Comparison of ENCODE assay signal across 8 mouse cellular contexts in the genomic region with DNA sequence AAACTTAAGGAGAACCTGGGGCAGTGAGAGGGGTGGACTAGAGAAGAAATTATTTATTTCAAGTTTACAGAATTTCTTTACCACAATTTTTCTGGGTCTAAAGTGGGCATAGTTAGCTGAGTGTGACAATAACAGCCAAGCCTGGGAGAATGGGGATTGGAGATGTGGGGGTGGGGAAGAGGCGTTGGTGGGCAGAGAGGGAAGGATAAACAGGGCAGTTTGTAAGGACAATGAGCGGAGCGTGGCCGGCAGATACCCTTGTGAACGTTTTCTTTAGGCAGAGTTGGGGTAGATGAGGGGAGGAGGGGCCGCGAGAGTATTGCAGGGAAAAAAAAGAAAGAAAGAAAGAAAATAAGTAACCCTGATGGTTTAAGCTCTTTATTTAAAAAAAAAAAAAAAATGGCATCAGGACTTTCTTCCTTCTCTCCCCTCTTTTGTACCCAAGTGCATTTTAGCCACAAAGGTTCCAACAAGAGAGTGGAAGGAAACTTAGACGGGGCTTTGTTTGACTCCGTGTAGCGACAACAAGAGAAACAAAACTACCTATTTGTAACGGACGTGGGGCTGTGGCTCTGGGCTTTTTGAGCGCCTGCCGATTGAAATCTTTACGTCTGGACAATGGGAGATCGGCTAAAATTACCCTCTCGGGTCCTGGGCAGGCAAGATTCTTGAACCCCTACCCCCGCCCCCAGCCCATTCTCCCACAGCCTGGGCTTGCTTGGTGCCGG. TPM values are rescaled to one million over a fixed set of nuclear protein-coding genes. Genes with fewer than 3 reads are reported as not detected.
DNase-seq lines count a peak whose midpoint lies in the region; ATAC-seq lines count a peak whose summit lies in the region.

No protein-coding gene starts in this region.

- H3K4me3 ChIP-seq in lung, embryonic 15.5 days = peak overlapping the region; percentile 41
- peak overlapping the region; percentile 79 for H3K4me3 ChIP-seq in forebrain, embryonic 10.5 days
- no peak overlapping the region for H3K4me3 ChIP-seq in limb, embryonic 11.5 days (ENCODE audit: low read depth, low read length)
- peak overlapping the region; percentile 47 for H3K4me3 ChIP-seq in stomach, embryonic 14.5 days (ENCODE audit: low read depth, low read length)

- no peak for DNase-seq in lung, postnatal 10 days
- peak; percentile 75 for DNase-seq in forebrain, embryonic 10.5 days (ENCODE audit: extremely low spot score, low spot score)
- peak; percentile 33 for DNase-seq in limb, embryonic 11.5 days (ENCODE audit: low spot score)
- DNase-seq in adrenal gland, adult 2 months = no peak
- no peak for DNase-seq in kidney, postnatal 36 days

- peak overlapping the region; percentile 60 for H3K4me2 ChIP-seq in lung, embryonic 15.5 days
- 0 out of 2 replicates have a peak overlapping the region, but pooled peaks have one; percentile 12 for H3K4me2 ChIP-seq in limb, embryonic 11.5 days (ENCODE audit: low read depth, severe bottlenecking)
- peak overlapping the region; percentile 43 for H3K4me2 ChIP-seq in stomach, embryonic 14.5 days (replicated peaks; ENCODE audit: low read depth, low read length)

- no peaks in the 10 kb centered on the region for H3K9me3 ChIP-seq in lung, embryonic 15.5 days
- H3K9me3 ChIP-seq in forebrain, embryonic 10.5 days = no peaks in the 10 kb centered on the region
- no peaks in the 10 kb centered on the region for H3K9me3 ChIP-seq in limb, embryonic 11.5 days (ENCODE audit: control insufficient read depth, low read length)
- no peaks in the 10 kb centered on the region for H3K9me3 ChIP-seq in stomach, embryonic 14.5 days (ENCODE audit: control insufficient read depth, low read depth, low read length)

- no peak for ATAC-seq in lung, embryonic 15.5 days (ENCODE audit: borderline replicate concordance, extremely low read depth, low FRiP score, low TSS enrichment)
- no peak for ATAC-seq in limb, embryonic 11.5 days (ENCODE audit: insufficient number of reproducible peaks, low FRiP score, low TSS enrichment, low read depth)
- ATAC-seq in stomach, embryonic 14.5 days (ENCODE audit: insufficient number of reproducible peaks, insufficient read depth, low FRiP score, low read depth) = no peak
- no peak for ATAC-seq in megakaryocyte-erythroid progenitor cell, adult 5-6 weeks (replicated peaks; ENCODE audit: low FRiP score, low TSS enrichment, poor library complexity, severe bottlenecking)

- peaks cover 29% of the 10 kb centered on the region for H3K4me1 ChIP-seq in lung, embryonic 15.5 days
- peaks cover 64% of the 10 kb centered on the region for H3K4me1 ChIP-seq in forebrain, embryonic 10.5 days
- peaks cover 11% of the 10 kb centered on the region for H3K4me1 ChIP-seq in limb, embryonic 11.5 days (ENCODE audit: control insufficient read depth, insufficient read depth, low read length)
- H3K4me1 ChIP-seq in stomach, embryonic 14.5 days (ENCODE audit: control insufficient read depth, insufficient read depth, low read length) = 0 out of 2 replicates have a peak, but pooled peaks cover 3% of the 10 kb centered on the region

- no peak overlapping the region for H3K27ac ChIP-seq in lung, embryonic 15.5 days
- H3K27ac ChIP-seq in forebrain, embryonic 10.5 days = peak overlapping the region; percentile 99
- no peak overlapping the region for H3K27ac ChIP-seq in limb, embryonic 11.5 days (replicated peaks; ENCODE audit: low read depth, low read length)
- peak overlapping the region; percentile 84; the same call in 1 of the 2 replicates for H3K27ac ChIP-seq in stomach, embryonic 14.5 days (ENCODE audit: low read length)

- no peaks in the 10 kb centered on the region for H3K36me3 ChIP-seq in lung, embryonic 15.5 days
- H3K36me3 ChIP-seq in forebrain, embryonic 10.5 days (replicated peaks) = peaks cover 26% of the 10 kb centered on the region
- H3K36me3 ChIP-seq in limb, embryonic 11.5 days (ENCODE audit: control insufficient read depth, insufficient read depth, low read length) = no peaks in the 10 kb centered on the region
- no peaks in the 10 kb centered on the region for H3K36me3 ChIP-seq in stomach, embryonic 14.5 days (ENCODE audit: control insufficient read depth, insufficient read depth, low read length)

- peaks cover 90% of the 10 kb centered on the region for H3K27me3 ChIP-seq in lung, embryonic 15.5 days
- H3K27me3 ChIP-seq in forebrain, embryonic 10.5 days (ENCODE audit: poor library complexity, severe bottlenecking) = peaks cover 82% of the 10 kb centered on the region
- peaks cover 81% of the 10 kb centered on the region for H3K27me3 ChIP-seq in limb, embryonic 11.5 days (ENCODE audit: control insufficient read depth, insufficient read depth, low read length)
- peaks cover 50% of the 10 kb centered on the region for H3K27me3 ChIP-seq in stomach, embryonic 14.5 days (ENCODE audit: control insufficient read depth, insufficient read depth, low read length)

- no peak overlapping the region for H3K9ac ChIP-seq in lung, embryonic 15.5 days
- H3K9ac ChIP-seq in limb, embryonic 11.5 days (ENCODE audit: low read length) = no peak overlapping the region
- H3K9ac ChIP-seq in stomach, embryonic 14.5 days (replicated peaks; ENCODE audit: low read depth, low read length) = no peak overlapping the region; the same call in 1 of the 2 replicates

- WGBS in lung, embryonic 15.5 days = 3% methylated on average over 19 of the region's 19 CpGs
- 0% methylated on average over 19 of the region's 19 CpGs for WGBS in forebrain, embryonic 10.5 days
- WGBS in limb, embryonic 11.5 days = 2% methylated on average over 19 of the region's 19 CpGs
- 4% methylated on average over 19 of the region's 19 CpGs for WGBS in stomach, embryonic 14.5 days

RNA-seq across cellular contexts. Expression of gene Sox2, which starts 1.9 kb away (rescaled TPM):
- polyA plus RNA-seq in lung, embryonic 15.5 days (2015; fragmentation: Nextera tagmentation; extraction: Ambion mirVana) = 4.1 and 5.3 TPM in 2 replicates
- polyA plus RNA-seq in forebrain, embryonic 10.5 days (2016; fragmentation: Nextera tagmentation; extraction: Ambion mirVana) = 29.2 and 29.3 TPM in 2 replicates
- 0.13 and 0.17 TPM in 2 replicates for polyA plus RNA-seq in limb, embryonic 11.5 days (2014; fragmentation: Nextera tagmentation; extraction: Ambion mirVana)
- polyA plus RNA-seq in stomach, embryonic 14.5 days (2014; fragmentation: Nextera tagmentation; extraction: Ambion mirVana) = 12.0 and 12.5 TPM in 2 replicates
- total RNA-seq in megakaryocyte-erythroid progenitor cell, adult 5-6 weeks (2014; fragmentation: Nextera tagmentation) = not detected in 2 replicates
- not detected in 2 replicates for total RNA-seq in megakaryocyte-erythroid progenitor cell, adult 5-6 weeks (2017)
- total RNA-seq in adrenal gland, adult 2 months (2021) = under 1 TPM; 0.14 to 0.28 TPM
- polyA plus RNA-seq in adrenal gland, adult 2 months (2012; rRNA removed) = 0.42 and 0.44 TPM in 2 replicates

Comparison
In these comparisons a context has a peak if more than half of its experiments do, and no peak if none do; other contexts are left out.
1. H3K27ac ChIP-seq: peak in forebrain, embryonic 10.5 days (single experiment) and stomach, embryonic 14.5 days (single experiment); none in lung, embryonic 15.5 days (single experiment) and limb, embryonic 11.5 days (single experiment).
2. DNase-seq: peak in forebrain, embryonic 10.5 days (single experiment) and limb, embryonic 11.5 days (single experiment); none in lung, postnatal 10 days (single experiment), adrenal gland, adult 2 months (single experiment) and kidney, postnatal 36 days (0 of 2).
3. Peak in every context shown above with its lines, with median percentiles within 50 percentile points of each other: H3K4me2 ChIP-seq.